Mouse (Mus musculus) midbrain, embryonic 10.5 days (tissue): ENCODE data around the gene Sdf2l1. TPM values are rescaled to one million over a fixed set of nuclear protein-coding genes. Genes with fewer than 3 reads are reported as not detected.
A peak's percentile ranks its signal among the peaks of the same experiment; 100 is the strongest.
"Not testable (repeated sequence)": the region's sequence is repeated elsewhere in the genome, so short reads cannot be mapped to it uniquely, and the experiment has no call there.

Experiments
- DNase-seq: peaks from one replicate; pipeline ENCODE4 v3.0.0-alpha.2; 2017; ENCODE audit warnings: low spot score
- H3K27ac ChIP-seq: fragments of 300-500 bp; sonication (generic); replicated peaks from 2 replicates; pipeline ENCODE4 v1.5.1; 2016; ENCODE audit warnings: mild to moderate bottlenecking
- H3K27me3 ChIP-seq: fragments of 300-500 bp; sonication (generic); 2 replicates; pipeline ENCODE4 v1.6.1; 2016; ENCODE audit warnings: low read depth, mild to moderate bottlenecking; ENCODE audit not compliant: poor library complexity, severe bottlenecking
- H3K36me3 ChIP-seq: fragments of 300-500 bp; sonication (generic); 2 replicates; pipeline ENCODE4 v1.6.1; 2016; ENCODE audit warnings: mild to moderate bottlenecking, moderate library complexity
- H3K4me1 ChIP-seq: fragments of 300-500 bp; sonication (generic); 2 replicates; pipeline ENCODE4 v1.6.1; 2016
- H3K4me3 ChIP-seq: fragments of 300-500 bp; sonication (generic); 2 replicates; pipeline ENCODE4 v1.5.1; 2016; ENCODE audit warnings: mild to moderate bottlenecking, moderate library complexity
- H3K9me3 ChIP-seq: fragments of 300-500 bp; sonication (generic); replicated peaks from 2 replicates; pipeline ENCODE4 v1.6.1; 2016; ENCODE audit warnings: mild to moderate bottlenecking
- WGBS: fragments of 180-500 bp; shearing (Covaris S2); methylation state at CpG from one replicate; pipeline ENCODE4 v1.1.7; 2016; 5-methylcytosine and 5-hydroxymethylcytosine counted together
- polyA plus RNA-seq: library from polyadenylated mRNA; unstranded; fragments of >200 nt; fragmentation: Nextera tagmentation; extraction: Ambion mirVana; gene quantifications from 2 replicates; pipeline ENCODE4 v1.2.1, GENCODE M21; 2016

Sdf2l1 gene
- polyA plus RNA-seq, result 101 and 136 TPM in 2 replicates

- Histone ChIP-seq H3K4me1 (peaks cover 26% of the 10 kb centered on the region), H3K27me3 (no peaks in the 10 kb centered on the region), H3K27ac (peak within 1 kb of the TSS; percentile 92), H3K36me3 (peaks cover 13% of the 10 kb centered on the region; the same call in 1 of the 2 replicates), H3K9me3 (no peaks in the 10 kb centered on the region), H3K4me3 (peak within 1 kb of the TSS; percentile 83)
- peak; percentile 99 for DNase-seq
- under 1% methylated on average over 47 of the region's 47 CpGs for WGBS
These were observed at the start of gene Sdf2l1 for GRCm38 (mm10) chr16:17132089-17132905. Gene Sdf2l1 (minus strand): TSS chr16:17132383.

- no peak overlapping the region for H3K4me3 ChIP-seq
- 86% methylated on average over 4 of the region's 4 CpGs for WGBS
- no peaks in the 10 kb centered on the region for H3K27me3 ChIP-seq
- peaks cover 16% of the 10 kb centered on the region for H3K4me1 ChIP-seq
- DNase-seq, result no peak
- no peaks in the 10 kb centered on the region for H3K9me3 ChIP-seq
- no peak overlapping the region for H3K27ac ChIP-seq
- H3K36me3 ChIP-seq, result peaks cover 43% of the 10 kb centered on the region
These were observed 49.2 kb upstream of the Sdf2l1 start for GRCm38 (mm10) chr16:17181382-17181781.

- peaks cover 44% of the 10 kb centered on the region for H3K36me3 ChIP-seq
- DNase-seq, result no peak
These were observed 47.5 kb upstream of the Sdf2l1 start for GRCm38 (mm10) chr16:17179706-17180105.

GRCm38 (mm10) chr16:17177623-17178170, 45.5 kb upstream of the Sdf2l1 start:
- H3K36me3 ChIP-seq, result peaks cover 58% of the 10 kb centered on the region
- H3K4me3 ChIP-seq, result no peak overlapping the region
- no peak overlapping the region for H3K27ac ChIP-seq
- H3K9me3 ChIP-seq, result no peaks in the 10 kb centered on the region
- WGBS, result 95% methylated on average over 1 of the region's 1 CpGs
- H3K27me3 ChIP-seq, result no peaks in the 10 kb centered on the region
- peaks cover 13% of the 10 kb centered on the region for H3K4me1 ChIP-seq
- DNase-seq, result no peak

More at GRCm38 (mm10) chr16:17179706-17180105, 47.5 kb upstream of the Sdf2l1 start:
- H3K9me3 ChIP-seq, result no peaks in the 10 kb centered on the region
- H3K4me3 ChIP-seq, result no peak overlapping the region
- H3K27ac ChIP-seq, result no peak overlapping the region
- no peaks in the 10 kb centered on the region for H3K27me3 ChIP-seq
- H3K4me1 ChIP-seq, result peaks cover 16% of the 10 kb centered on the region
- WGBS, result 96% methylated on average over 3 of the region's 3 CpGs

- Histone ChIP-seq H3K27me3 (no peaks in the 10 kb centered on the region), H3K4me1 (no peaks in the 10 kb centered on the region), H3K4me3 (no peak overlapping the region), H3K36me3 (peaks cover 77% of the 10 kb centered on the region), H3K27ac (no peak overlapping the region), H3K9me3 (no peaks in the 10 kb centered on the region)
- DNase-seq, result no peak
- 85% methylated on average over 2 of the region's 2 CpGs for WGBS
These were observed 43.6 kb upstream of the Sdf2l1 start for GRCm38 (mm10) chr16:17175765-17176164.

GRCm38 (mm10) chr16:17168049-17168448, 35.9 kb upstream of the Sdf2l1 start:
- Histone ChIP-seq H3K27ac (no peak overlapping the region), H3K36me3 (peaks cover 93% of the 10 kb centered on the region), H3K9me3 (no peaks in the 10 kb centered on the region), H3K4me1 (no peaks in the 10 kb centered on the region), H3K27me3 (no peaks in the 10 kb centered on the region), H3K4me3 (no peak overlapping the region)
- DNase-seq, result no peak
- WGBS, result 87% methylated on average over 5 of the region's 5 CpGs

- H3K27me3 ChIP-seq, result no peaks in the 10 kb centered on the region
- H3K9me3 ChIP-seq, result no peaks in the 10 kb centered on the region
- H3K4me3 ChIP-seq, result no peak overlapping the region
- no peak overlapping the region for H3K27ac ChIP-seq
- DNase-seq, result no peak
- peaks cover 92% of the 10 kb centered on the region for H3K36me3 ChIP-seq
- H3K4me1 ChIP-seq, result no peaks in the 10 kb centered on the region
These were observed 35.0 kb upstream of the Sdf2l1 start for GRCm38 (mm10) chr16:17167179-17167578.

- not testable (repeated sequence) for H3K27ac ChIP-seq, H3K9me3 ChIP-seq, H3K27me3 ChIP-seq, H3K4me3 ChIP-seq, DNase-seq, H3K4me1 ChIP-seq
- peaks cover 88% of the 10 kb centered on the region for H3K36me3 ChIP-seq
- WGBS, result 89% methylated on average over 1 of the region's 1 CpGs
These were observed 33.3 kb upstream of the Sdf2l1 start for GRCm38 (mm10) chr16:17165478-17165877.

- no peaks in the 10 kb centered on the region for H3K4me1 ChIP-seq
- WGBS, result 97% methylated on average over 2 of the region's 2 CpGs
- no peaks in the 10 kb centered on the region for H3K27me3 ChIP-seq
- DNase-seq, result no peak
- no peak overlapping the region for H3K4me3 ChIP-seq
- H3K36me3 ChIP-seq, result peaks cover 81% of the 10 kb centered on the region
- H3K27ac ChIP-seq, result no peak overlapping the region
- H3K9me3 ChIP-seq, result no peaks in the 10 kb centered on the region
These were observed 22.2 kb upstream of the Sdf2l1 start for GRCm38 (mm10) chr16:17154346-17154745.

- Histone ChIP-seq H3K4me1 (peaks cover 16% of the 10 kb centered on the region), H3K36me3 (peaks cover 56% of the 10 kb centered on the region), H3K4me3 (no peak overlapping the region), H3K9me3 (no peaks in the 10 kb centered on the region), H3K27me3 (peaks cover 22% of the 10 kb centered on the region), H3K27ac (no peak overlapping the region)
- 90% methylated on average over 4 of the region's 4 CpGs for WGBS
- no peak for DNase-seq
These were observed 19.7 kb upstream of the Sdf2l1 start for GRCm38 (mm10) chr16:17151874-17152273.

- 89% methylated on average over 7 of the region's 7 CpGs for WGBS
- H3K4me1 ChIP-seq, result peaks cover 19% of the 10 kb centered on the region
- peaks cover 44% of the 10 kb centered on the region for H3K36me3 ChIP-seq
- no peak for DNase-seq
- H3K27me3 ChIP-seq, result peaks cover 24% of the 10 kb centered on the region
- H3K4me3 ChIP-seq, result no peak overlapping the region
- H3K27ac ChIP-seq, result no peak overlapping the region
- H3K9me3 ChIP-seq, result no peaks in the 10 kb centered on the region
These were observed 18.5 kb upstream of the Sdf2l1 start for GRCm38 (mm10) chr16:17150520-17151258.

- WGBS, result 5% methylated on average over 16 of the region's 16 CpGs
- no peaks in the 10 kb centered on the region for H3K9me3 ChIP-seq
- peak overlapping the region; percentile 69 for H3K4me3 ChIP-seq
- H3K4me1 ChIP-seq, result peaks cover 27% of the 10 kb centered on the region
- peaks cover 21% of the 10 kb centered on the region for H3K36me3 ChIP-seq
- peak; percentile 58 for DNase-seq
- no peak overlapping the region for H3K27ac ChIP-seq
- peaks cover 24% of the 10 kb centered on the region for H3K27me3 ChIP-seq
These were observed 15.9 kb upstream of the Sdf2l1 start for GRCm38 (mm10) chr16:17148084-17148483.
